Mouse (Mus musculus): ENCODE data around the gene Ifna7.
"Not testable (repeated sequence)": the region's sequence is repeated elsewhere in the genome, so short reads cannot be mapped to it uniquely, and the experiment has no call there.

The Ifna7 gene

GRCm38 (mm10) chr4:88805761-88806160 is 10.3 kb upstream of the Ifna7 start:
- H3K36me3 ChIP-seq (ENCODE audit: control insufficient read depth, insufficient read depth, low read length, poor library complexity, severe bottlenecking); H3K27me3 ChIP-seq (ENCODE audit: control insufficient read depth, insufficient read depth, low read length, poor library complexity, severe bottlenecking); DNase-seq (ENCODE audit: low read depth, low spot score): not testable (repeated sequence)

DNA sequence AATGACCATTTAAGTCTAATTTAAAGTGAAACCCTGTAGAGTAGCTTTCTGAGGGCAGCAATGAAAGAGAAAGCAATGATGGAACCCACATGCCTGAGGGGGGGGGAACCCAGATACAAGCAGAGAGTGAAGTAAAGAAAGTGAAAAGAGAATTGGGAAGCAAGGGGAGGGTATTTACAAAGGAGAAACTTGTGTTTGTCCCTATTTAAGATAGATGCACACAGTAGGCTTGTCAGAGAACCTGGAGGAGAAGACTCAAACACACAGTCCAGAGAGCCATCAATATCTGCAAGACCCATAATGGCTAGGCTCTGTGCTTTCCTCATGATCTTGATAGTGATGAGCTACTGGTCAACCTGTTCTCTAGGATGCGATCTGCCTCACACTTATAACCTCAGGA is 3.6 kb downstream of the Ifna7 start, which contains the start of gene Ifna11:
Ifna11 (plus strand) TSS at position 301 of the 400 bp plus-strand sequence.
- Histone ChIP-seq H3K27me3 (ENCODE audit: control insufficient read depth, insufficient read depth, low read length, poor library complexity, severe bottlenecking) (no peaks in the 10 kb centered on the region), H3K36me3 (ENCODE audit: control insufficient read depth, insufficient read depth, low read length, poor library complexity, severe bottlenecking) (no peaks in the 10 kb centered on the region)
- DNase-seq (ENCODE audit: low read depth, low spot score), result no peak

GRCm38 (mm10) chr4:88822995-88823394 is 7.0 kb downstream of the Ifna7 start:
- no peaks in the 10 kb centered on the region for H3K27me3 ChIP-seq (ENCODE audit: control insufficient read depth, insufficient read depth, low read length, poor library complexity, severe bottlenecking)
- no peaks in the 10 kb centered on the region for H3K36me3 ChIP-seq (ENCODE audit: control insufficient read depth, insufficient read depth, low read length, poor library complexity, severe bottlenecking)
- peak; percentile 42 for DNase-seq (ENCODE audit: low read depth, low spot score)

- not testable (repeated sequence) for H3K36me3 ChIP-seq (ENCODE audit: control insufficient read depth, insufficient read depth, low read length, poor library complexity, severe bottlenecking); H3K27me3 ChIP-seq (ENCODE audit: control insufficient read depth, insufficient read depth, low read length, poor library complexity, severe bottlenecking); DNase-seq (ENCODE audit: low read depth, low spot score)
These were observed 11.1 kb downstream of the Ifna7 start, which contains the start of gene Ifna6 for GRCm38 (mm10) chr4:88827116-88827515. Gene Ifna6, plus strand, starts transcription at chr4:88827416.

DNA sequence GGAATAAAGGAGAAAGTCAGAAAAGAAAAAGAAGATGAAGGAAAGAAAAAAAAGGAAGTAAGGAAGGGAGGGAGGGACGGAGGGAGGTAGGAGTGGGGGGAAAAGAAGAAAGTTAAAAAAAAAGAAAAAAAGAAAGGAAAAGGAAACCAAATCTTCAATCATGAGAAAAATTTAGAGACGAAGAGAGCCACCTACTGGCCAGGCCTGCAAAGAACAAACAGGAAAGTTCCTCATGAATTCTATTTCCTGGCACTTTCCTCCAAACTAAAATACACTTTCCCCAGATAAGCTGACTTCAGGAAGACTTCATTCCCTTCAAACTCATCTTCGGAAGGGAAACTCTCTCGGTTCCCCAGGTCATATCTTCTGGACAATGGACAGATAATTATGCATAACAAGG is 14.5 kb downstream of the Ifna7 start:
- Histone ChIP-seq H3K27me3 (ENCODE audit: control insufficient read depth, insufficient read depth, low read length, poor library complexity, severe bottlenecking) (no peaks in the 10 kb centered on the region), H3K36me3 (ENCODE audit: control insufficient read depth, insufficient read depth, low read length, poor library complexity, severe bottlenecking) (no peaks in the 10 kb centered on the region)
- DNase-seq (ENCODE audit: low read depth, low spot score), result peak; percentile 44

DNA sequence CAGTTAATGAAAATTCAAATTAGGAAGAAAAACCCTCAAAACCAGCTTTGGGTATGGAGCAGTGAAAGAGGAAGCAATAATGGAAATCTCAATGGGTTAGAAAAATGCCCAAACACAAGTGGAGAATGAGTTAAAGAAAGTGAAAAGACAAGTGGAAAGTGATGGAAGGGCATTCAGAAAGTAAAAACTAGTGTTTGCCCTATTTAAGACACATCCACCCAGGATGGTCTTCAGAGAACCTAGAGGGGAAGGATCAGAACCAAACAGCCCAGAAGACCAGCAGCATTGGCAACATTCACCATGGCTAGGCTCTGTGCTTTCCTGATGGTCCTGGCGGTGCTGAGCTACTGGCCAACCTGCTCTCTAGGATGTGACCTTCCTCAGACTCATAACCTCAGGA is 19.2 kb downstream of the Ifna7 start, which contains the start of gene Ifna5:
Ifna5 (plus strand) TSS at position 301 of the 400 bp plus-strand sequence.
- H3K36me3 ChIP-seq (ENCODE audit: control insufficient read depth, insufficient read depth, low read length, poor library complexity, severe bottlenecking); DNase-seq (ENCODE audit: low read depth, low spot score); H3K27me3 ChIP-seq (ENCODE audit: control insufficient read depth, insufficient read depth, low read length, poor library complexity, severe bottlenecking): not testable (repeated sequence)

DNA sequence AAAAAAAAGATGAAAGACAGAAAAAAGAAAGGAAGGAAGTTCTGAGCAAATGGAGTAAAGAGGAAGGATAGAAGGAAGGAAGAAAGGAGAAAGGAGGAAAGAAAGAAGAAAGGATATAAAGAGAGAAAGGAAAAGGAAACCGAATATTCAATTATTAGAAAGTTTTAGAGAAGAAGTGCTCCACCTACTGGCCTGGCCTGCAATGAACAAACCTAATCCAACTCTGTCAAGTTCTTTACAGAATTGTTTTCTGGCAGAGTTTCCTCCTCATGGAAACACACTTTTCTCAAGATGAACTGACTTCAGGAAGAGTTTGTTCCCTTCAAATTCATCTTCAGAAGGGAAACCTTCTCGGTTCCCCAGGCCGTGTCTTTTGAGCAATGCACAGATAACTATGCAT is 22.8 kb downstream of the Ifna7 start:
- DNase-seq (ENCODE audit: low read depth, low spot score), result peak; percentile 44
- Histone ChIP-seq H3K36me3 (ENCODE audit: control insufficient read depth, insufficient read depth, low read length, poor library complexity, severe bottlenecking) (no peaks in the 10 kb centered on the region), H3K27me3 (ENCODE audit: control insufficient read depth, insufficient read depth, low read length, poor library complexity, severe bottlenecking) (no peaks in the 10 kb centered on the region)

GRCm38 (mm10) chr4:88840058-88840457 is 24.0 kb downstream of the Ifna7 start:
- no peaks in the 10 kb centered on the region for H3K27me3 ChIP-seq (ENCODE audit: control insufficient read depth, insufficient read depth, low read length, poor library complexity, severe bottlenecking)
- no peaks in the 10 kb centered on the region for H3K36me3 ChIP-seq (ENCODE audit: control insufficient read depth, insufficient read depth, low read length, poor library complexity, severe bottlenecking)
- DNase-seq (ENCODE audit: low read depth, low spot score), result peak; percentile 21

DNA sequence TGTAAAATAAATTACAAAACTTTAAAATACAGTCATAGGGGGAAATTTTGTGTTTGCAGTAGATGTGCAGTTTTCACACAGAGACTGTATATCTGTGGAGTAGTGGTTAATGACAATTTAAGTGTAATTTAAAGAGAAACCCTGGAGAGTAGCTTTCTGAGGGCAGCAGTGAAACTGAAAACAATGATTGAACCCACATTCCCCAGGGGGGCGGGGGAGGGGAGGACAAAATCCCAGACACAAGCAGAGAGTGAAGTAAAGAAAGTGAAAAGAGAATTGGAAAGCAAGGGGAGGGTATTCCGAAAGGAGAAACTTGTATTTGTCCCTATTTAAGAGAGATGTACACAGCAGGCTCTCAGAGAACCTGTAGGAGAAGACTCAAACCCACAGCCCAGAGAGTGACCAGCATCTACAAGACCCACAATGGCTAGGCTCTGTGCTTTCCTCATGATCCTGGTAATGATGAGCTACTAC is 25.4 kb downstream of the Ifna7 start, which contains the start of gene Ifna4:
Ifna4 (plus strand) TSS at position 424 of the 474 bp plus-strand sequence.
- H3K36me3 ChIP-seq (ENCODE audit: control insufficient read depth, insufficient read depth, low read length, poor library complexity, severe bottlenecking), result no peaks in the 10 kb centered on the region
- H3K27me3 ChIP-seq (ENCODE audit: control insufficient read depth, insufficient read depth, low read length, poor library complexity, severe bottlenecking), result no peaks in the 10 kb centered on the region
- DNase-seq (ENCODE audit: low read depth, low spot score), result peak; percentile 41

DNA sequence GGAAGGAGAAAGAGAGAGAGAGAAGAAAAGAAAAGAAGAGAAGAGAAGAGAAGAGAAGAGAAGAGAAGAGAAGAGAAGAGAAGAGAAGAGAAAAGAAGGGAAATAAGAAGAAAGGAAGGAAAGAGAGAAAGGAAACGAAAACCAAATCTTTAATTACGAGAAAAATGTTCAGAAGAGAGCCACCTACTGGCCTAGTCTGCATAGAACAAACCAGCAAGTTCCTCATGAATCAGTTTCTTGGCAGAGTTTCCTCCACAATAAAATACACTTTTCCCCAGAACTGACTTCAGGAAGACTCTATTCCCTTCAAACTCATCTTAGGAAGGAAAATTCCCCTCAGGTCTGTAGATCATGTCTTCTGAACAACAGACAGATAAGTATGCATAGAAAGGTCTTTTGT is 29.3 kb downstream of the Ifna7 start:
- DNase-seq (ENCODE audit: low read depth, low spot score), result peak; percentile 37
- no peaks in the 10 kb centered on the region for H3K27me3 ChIP-seq (ENCODE audit: control insufficient read depth, insufficient read depth, low read length, poor library complexity, severe bottlenecking)
- H3K36me3 ChIP-seq (ENCODE audit: control insufficient read depth, insufficient read depth, low read length, poor library complexity, severe bottlenecking), result no peaks in the 10 kb centered on the region

DNA sequence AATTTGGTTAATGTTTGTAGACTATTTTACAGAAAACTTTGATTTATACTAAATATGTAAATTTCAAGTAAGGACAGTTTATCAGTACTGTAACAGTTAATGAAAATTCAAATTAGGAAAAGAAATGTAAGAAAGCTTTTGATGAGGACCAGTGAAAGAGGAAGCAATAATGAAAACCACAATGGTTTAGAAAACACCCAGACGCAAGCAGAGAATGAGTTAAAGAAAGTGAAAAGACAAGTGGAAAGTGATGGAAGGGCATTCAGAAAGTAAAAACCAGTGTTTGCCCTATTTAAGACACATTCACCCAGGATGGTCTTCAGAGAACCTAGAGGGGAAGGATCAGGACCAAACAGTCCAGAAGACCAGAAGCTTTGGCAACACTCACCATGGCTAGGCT is 33.7 kb downstream of the Ifna7 start, which contains the start of gene Ifna1:
Ifna1 (plus strand) TSS at position 390 of the 400 bp plus-strand sequence.
- H3K27me3 ChIP-seq (ENCODE audit: control insufficient read depth, insufficient read depth, low read length, poor library complexity, severe bottlenecking), result no peaks in the 10 kb centered on the region; the same call in 1 of the 2 replicates
- peak; percentile 15 for DNase-seq (ENCODE audit: low read depth, low spot score)
- no peaks in the 10 kb centered on the region for H3K36me3 ChIP-seq (ENCODE audit: control insufficient read depth, insufficient read depth, low read length, poor library complexity, severe bottlenecking)

- DNase-seq (ENCODE audit: low read depth, low spot score), result no peak
- Histone ChIP-seq H3K36me3 (ENCODE audit: control insufficient read depth, insufficient read depth, low read length, poor library complexity, severe bottlenecking) (no peaks in the 10 kb centered on the region), H3K27me3 (ENCODE audit: control insufficient read depth, insufficient read depth, low read length, poor library complexity, severe bottlenecking) (no peaks in the 10 kb centered on the region; the same call in 1 of the 2 replicates)
These were observed 35.2 kb downstream of the Ifna7 start for GRCm38 (mm10) chr4:88851026-88851763.

DNA sequence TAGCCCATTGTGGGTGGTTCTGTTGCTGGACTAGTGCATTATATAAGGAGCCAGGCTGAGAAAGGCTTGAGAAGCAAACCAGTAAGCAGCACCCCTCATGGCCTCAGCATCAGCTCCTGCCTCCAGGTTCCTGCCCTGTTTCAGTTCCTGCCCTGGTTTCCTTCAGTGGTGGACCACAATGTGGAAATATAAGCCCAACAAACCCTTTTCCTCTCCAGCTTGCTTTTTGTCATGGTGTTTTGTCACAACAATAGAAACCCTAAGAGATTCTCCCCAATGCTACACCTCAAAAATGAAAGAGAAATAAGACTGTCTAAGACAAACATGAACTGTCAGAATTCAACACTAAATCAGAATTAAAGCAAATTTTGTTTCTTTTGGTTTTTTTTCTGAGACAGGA is 43.2 kb downstream of the Ifna7 start:
- H3K36me3 ChIP-seq (ENCODE audit: control insufficient read depth, insufficient read depth, low read length, poor library complexity, severe bottlenecking), result no peaks in the 10 kb centered on the region

DNA sequence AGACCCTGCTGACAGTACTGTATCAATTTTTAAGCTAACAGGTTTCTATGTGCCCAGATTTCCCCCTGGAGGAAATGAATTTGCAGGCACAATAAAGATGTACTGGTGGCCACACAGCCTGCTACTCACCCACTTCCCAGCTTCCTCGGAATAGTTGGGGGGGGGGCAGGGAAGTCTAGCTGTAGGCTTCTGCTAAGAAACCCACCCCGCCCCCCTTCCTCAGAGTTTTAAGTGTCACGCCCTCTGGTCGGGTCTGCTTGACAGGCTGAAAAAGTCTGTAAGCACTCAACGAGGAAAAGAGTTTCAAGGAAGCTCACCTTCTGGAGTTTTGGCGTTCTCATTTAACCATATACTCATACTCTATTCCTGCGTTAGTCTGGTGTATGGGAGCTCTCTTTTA is 47.3 kb downstream of the Ifna7 start:
- Histone ChIP-seq H3K36me3 (ENCODE audit: control insufficient read depth, insufficient read depth, low read length, poor library complexity, severe bottlenecking) (no peaks in the 10 kb centered on the region), H3K27me3 (ENCODE audit: control insufficient read depth, insufficient read depth, low read length, poor library complexity, severe bottlenecking) (no peaks in the 10 kb centered on the region)
- DNase-seq (ENCODE audit: low read depth, low spot score), result no peak

More for the DNA sequence above, 43.2 kb downstream of the Ifna7 start:
- no peak for DNase-seq (ENCODE audit: low read depth, low spot score)
- no peaks in the 10 kb centered on the region for H3K27me3 ChIP-seq (ENCODE audit: control insufficient read depth, insufficient read depth, low read length, poor library complexity, severe bottlenecking)

GRCm38 (mm10) chr4:88864599-88864998 is 48.6 kb downstream of the Ifna7 start:
- Histone ChIP-seq H3K36me3 (ENCODE audit: control insufficient read depth, insufficient read depth, low read length, poor library complexity, severe bottlenecking) (no peaks in the 10 kb centered on the region), H3K27me3 (ENCODE audit: control insufficient read depth, insufficient read depth, low read length, poor library complexity, severe bottlenecking) (no peaks in the 10 kb centered on the region)
- DNase-seq (ENCODE audit: low read depth, low spot score), result peak; percentile 88
